Mouse (Mus musculus): ENCODE data around the gene Dimt1.
"Not testable (repeated sequence)": the region's sequence is repeated elsewhere in the genome, so short reads cannot be mapped to it uniquely, and the experiment has no call there.

The Dimt1 gene

DNA sequence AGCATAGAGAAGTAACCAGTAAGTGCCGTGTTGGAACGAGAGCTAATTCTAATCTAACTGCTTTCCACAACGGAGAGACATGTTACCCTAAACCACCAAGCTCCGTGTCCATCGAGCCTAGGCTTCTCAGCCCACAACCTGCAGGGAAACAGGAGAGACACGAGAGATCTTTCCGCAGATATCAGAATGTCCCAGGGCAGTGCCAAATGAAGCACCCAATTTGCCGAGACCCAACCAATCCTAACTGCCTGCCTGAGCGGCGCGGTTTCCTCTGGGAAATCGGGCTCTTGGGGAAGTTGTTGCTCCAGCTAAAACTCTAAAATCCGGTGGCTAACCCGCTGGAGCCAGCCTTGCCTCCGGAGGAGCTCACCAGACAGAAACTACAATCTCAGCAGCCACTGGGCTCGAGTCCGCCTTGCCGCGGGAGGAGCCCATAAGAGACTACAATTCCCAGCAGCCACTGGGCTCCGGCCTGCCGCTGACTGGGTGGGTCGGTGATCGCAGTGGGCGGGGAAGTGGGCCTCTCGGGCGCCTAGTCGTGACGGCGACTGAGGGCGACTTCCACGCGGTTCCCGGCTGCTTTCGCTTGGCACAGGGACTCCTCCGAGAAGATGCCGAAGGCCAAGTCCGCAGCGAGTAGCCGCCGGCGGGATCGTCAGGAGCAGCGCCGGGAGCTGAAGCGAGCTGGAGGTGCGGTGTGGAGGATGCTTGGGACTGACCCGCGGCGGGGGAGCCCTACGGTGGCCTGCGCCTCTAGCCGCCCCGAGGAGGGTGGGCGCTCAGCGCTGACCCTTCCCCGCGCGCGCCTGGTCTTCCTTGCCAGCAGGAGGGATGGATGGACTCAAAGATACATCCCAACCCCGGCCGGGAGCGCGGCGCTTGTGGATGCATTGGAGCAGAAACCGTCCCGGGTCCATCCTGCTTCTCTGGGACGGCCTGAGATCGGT lies at the start of gene Dimt1:
Dimt1 (plus strand) TSS at position 534 of the 947 bp plus-strand sequence.
- DNase-seq = peak; percentile 94

DNA sequence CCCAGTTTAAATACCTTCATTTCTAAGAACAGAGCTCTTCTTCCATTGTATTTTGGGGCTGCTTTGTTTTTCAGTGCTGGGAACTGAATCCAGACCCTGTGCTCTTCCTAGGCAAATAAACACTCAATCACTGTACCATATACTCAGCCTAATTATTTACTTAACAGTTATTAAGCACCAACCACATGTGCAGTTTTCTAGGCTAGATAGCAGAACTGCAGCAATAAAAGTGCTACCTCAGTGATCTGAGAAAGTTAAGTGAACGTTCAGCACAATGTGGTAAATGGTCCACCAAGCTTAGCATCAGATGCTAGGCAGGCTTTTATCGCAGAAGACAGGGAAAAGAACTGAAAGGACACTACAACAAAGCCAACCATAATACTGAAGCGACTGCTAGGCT lies 42.3 kb upstream of the Dimt1 start:
- no peak for DNase-seq

DNA sequence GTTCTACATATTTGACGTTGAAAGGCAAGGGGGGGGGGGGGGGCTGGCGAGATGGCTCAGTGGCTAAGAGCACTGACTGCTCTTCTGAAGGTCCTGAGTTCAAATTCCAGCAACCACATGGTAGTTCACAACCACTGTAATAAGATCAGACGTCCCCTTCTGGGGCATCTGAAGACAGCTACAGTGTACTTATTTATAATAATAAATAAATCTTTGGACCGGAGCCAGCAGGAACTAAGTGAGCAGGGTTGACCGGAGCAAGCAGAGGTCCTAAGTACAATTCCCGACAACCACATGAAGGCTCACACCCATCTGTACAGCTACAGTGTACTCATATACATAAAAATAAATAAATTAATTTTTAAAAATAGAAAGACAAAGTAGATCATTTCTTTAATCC lies 41.8 kb upstream of the Dimt1 start:
- not testable (repeated sequence) for DNase-seq

DNA sequence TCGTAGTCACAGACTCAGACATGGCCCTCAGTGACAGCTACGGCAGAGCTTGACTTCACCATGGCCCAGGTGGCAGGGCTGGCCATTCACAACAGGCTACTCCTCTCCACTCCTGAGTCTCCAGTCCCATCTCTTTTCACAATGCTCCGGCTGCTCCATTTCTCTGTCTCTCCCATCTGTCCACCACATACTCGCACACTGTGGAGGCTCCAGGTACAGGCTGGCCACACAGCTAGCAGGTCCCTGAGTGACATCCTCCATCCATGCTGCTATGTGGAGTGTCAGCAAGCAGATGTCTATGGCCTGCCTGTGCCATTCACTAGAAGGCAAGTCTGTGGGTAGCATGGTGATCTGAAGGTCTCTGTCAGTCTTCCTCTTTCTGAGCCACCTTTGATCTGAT lies 39.7 kb upstream of the Dimt1 start:
- peak; percentile 55 for DNase-seq

DNA sequence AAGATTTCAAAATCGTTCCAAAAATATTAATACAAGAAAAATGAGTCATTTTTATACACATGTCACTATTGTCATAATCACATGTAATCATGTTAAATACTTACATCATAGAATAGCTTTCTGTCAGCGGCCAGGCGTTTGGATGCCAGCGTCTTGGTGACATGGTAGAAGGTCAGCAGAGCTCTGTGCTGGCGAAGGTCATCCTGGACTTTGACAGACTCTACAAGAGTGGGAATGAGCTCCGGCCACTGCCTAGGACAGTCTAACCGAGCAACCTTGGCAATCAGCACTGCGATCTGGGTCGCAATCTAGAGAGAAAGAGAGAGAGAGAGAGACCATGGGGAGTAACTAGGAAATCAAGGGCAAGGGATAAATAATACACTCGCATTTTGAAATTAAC lies 36.8 kb upstream of the Dimt1 start:
- DNase-seq = no peak

DNA sequence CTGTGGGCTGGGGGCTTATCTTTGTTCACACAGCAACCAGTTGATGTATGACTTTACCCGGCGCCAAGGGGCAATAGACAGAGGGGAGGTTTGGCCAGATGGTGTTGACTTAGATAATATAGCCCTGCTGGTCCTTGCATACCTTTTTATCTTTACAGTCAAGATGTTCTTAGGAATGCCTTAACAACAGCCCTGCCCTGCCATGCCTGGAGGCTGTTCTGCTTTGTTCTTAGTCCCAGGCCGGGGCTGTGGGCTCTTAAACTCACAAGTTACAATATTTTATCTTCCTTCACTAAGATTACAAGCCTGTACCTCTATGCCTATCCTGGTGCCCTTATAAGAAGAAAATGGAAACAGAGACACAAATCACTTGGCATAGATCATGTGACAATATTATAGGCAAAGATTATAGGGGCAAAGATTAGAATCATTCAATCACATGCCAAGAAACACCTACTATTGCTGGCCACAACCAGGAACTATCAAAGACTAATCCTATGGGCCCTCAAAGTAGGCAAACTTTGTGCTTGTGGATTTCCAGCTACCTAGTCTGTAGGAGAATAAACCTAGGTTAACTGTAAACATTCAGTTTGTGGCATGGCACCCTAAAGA lies 33.7 kb upstream of the Dimt1 start:
- no peak for DNase-seq

DNA sequence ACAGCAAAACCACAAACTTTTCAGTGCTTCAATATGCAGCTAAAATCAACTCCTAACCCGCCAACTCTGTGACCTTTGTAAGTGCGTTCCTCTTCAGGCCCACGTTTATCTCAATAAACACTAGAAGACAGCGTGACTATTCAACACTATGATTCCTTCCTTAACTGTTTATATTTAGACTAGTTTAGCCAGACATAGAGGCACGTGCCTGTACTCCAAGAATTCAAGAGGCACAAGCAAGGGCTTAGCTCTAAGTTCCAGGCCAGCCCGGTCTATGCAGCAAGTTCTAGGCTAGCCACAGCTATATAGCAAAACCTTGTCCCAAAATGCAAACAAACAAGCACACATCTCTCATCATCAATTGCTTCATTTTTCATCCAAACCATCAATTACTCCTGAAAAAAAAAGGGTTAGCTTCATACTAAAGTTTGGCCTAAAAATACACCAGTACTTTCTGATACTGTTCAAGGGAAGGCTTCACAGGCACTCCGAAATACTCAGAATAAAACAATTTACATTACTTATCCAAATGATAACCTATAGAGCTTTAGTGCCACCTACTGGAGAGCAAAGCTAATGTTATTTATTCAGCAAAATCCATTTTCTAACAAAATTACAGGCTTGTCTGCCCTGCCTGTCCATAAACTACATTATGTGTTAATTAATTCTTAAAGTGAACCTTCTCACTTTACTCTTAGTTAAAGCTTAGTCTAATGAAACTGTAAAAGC lies 28.4 kb upstream of the Dimt1 start:
- no peak for DNase-seq

DNA sequence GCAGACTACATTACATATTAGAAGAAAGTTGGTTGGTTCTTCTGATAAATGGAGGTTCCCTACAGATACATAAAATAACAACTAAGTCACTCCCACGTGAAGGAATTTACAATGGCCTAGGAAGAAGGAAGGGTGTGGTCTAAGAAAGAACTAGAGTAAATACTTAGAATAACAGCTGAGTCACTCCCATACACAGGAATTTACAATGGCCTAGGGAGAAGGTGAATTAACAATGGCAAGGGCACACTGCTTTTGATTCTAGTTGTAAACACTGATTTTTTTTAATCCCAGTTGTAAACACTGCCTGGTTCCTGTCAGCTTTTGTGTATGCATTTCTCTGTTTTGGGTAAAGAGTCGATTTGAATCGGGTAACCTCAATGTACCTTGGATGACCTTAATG lies 21.0 kb upstream of the Dimt1 start:
- DNase-seq = not testable (repeated sequence)

DNA sequence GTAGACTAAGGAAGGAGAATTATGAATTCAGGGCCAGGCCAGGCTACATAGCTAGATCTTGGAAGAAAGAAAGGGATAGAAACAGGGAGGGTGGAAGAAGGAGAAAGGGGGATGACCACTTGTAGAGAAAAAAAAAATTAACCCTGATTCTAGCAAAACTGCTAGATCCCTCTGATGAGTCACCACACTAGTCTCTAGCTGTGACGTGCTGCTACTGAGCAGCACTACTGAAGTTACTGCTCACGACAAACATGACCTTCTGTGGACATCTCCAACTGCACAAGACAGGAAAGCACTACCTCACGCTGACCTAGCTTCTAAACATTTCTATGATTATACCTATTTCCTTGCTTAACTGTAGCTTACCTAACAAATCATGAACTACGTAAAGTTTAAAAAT lies 18.6 kb upstream of the Dimt1 start:
- DNase-seq = no peak

DNA sequence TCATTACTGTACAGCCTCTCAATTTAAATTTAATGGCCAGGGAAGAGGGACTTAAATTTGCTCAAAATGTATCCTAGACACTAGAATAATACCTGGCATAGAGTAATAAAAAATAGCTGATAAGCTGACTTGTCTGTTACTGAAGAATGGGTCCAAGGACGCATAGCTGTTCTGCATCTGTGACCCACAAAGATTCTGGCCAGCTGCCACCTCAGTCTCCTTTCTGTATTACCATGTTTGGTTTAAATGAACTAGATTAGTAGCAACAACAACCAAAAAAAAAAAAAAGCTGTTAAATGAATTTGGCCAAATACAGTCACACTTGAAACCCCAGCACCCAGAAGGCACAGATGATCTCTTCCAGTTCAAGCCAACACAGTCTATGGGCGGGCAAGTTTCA lies 17.7 kb upstream of the Dimt1 start:
- DNase-seq = no peak

DNA sequence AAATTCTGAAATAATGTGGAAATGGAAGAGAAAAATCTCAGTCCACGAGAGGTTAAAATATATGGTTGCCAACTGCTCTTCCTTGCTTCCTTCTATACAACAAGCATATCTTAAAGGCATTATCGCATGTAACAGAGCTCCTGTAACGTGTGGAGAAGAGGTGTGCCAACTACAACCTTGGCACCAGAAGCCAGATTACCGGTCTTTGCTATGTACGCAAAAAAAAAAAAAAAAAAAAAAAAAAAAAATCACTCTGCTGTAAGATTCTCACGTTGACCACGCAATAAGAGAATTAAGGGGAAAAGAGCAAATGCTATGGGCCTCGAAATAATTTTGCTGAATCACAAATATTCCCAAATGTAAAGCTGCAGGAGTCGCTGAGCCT lies 11.1 kb upstream of the Dimt1 start:
- DNase-seq = no peak

DNA sequence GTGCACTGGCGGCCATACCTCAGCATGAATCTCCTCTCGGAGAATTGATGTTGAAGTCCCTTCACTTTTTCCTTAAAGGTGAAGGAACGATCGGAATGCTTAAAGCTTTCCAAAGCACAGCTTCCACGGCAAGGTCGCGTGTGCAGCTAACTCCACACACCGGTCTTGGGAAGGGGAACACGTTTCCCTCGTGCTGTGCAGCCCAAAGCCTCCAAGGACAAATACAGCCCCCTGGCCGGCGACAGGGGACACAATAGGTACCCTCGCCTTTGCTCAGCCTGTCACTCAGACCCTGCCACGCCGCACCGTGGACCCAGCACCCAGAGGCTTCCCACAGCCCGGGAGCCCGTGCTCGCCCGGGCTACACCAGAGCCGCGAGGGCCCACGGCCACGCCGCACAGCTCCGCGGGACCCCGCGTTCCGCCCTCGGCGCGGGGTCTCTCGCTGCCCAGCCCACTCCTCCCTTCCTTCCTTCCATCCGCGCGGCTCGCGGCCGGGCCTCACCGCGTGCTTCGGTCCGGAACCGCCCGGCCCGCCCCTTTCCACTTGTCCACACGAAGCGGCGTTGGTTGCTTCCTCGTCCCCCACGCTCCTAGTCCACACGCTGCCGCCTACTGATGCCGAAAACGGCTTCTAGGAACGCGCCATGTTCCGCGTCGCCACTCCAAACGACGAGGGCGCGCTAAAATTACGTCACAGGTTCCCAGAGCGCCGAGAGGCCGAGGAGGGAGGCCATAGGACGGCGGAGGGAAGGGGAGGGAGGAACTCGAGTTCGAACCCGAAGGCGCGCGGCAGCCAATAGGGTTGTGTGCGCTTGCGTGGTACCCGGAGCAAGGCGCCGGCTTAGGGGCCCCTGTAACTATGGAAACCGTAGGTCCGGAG lies 10.4 kb upstream of the Dimt1 start, which contains the start of gene Ipo11:
Ipo11 (minus strand) TSS at position 703 of the 882 bp plus-strand sequence.
- peak; percentile 89 for DNase-seq

DNA sequence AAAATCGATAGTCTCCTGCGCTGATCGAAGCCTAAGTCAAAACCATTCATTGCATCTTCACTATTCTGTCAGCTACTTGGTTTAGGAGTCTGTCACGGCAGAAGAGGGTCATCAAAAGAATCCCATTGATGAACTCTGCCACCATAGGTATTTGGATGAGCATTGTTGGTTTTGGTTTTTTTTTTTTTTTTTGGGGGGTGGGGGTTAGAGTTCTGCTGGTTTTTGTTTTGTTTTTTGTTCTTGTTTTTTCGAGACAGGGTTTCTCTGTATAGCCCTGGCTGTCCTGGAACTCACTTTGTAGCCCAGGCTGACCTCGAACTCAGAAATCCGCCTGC lies 9.8 kb upstream of the Dimt1 start:
- DNase-seq = no peak

DNA sequence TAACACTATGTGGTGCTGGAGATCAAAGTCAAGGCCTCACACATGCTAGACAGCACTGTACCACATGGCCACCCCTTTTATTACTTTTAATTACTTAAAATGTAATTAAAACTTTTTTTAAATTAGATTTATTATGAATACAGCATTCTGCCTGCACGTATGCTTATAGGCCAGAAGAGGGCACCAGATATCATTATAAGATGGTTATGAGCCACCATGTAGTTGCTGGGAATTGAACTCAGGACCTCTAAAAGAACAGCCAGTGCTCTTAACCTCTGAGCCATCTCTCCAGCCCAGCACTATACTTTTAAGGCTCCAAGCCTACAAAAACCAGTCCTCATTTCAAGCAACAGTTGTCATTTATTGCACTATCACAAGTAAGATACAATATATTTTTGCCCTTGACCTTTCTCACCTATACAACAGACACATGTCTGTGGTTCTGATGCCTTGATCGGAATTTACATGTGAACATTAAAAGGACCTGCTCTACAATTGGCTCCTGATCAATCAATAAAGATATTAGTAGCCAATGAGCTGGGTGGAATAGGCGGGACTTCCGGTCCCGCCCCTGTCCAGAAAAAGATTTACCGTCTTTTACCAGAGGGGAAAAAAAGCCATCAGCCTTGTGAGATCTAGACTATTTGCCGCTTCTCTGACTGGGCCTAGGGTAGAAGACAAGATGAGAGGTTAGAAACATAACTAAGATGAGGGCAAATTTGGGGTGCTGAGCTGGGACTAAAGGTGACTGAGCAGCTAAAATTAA lies 5.5 kb upstream of the Dimt1 start:
- DNase-seq = no peak

DNA sequence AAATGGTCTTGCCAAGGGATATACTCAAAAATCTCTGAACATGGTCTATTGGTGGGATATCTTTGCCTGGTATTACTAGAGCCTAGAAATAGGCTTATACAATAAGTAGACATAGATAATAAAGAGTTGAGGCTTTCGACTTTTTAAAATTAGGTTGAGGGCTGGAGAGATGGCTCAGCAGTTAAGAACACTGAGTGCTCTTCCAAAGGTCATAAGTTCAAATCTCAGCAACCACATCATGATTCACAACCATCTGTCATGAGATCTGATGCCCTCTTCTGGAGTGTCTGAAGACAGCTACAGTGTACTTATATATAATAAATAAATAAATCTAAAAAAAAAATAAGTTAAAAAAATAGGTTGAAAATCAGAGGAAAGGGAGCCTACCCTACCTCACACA lies 4.2 kb upstream of the Dimt1 start:
- no peak for DNase-seq

DNA sequence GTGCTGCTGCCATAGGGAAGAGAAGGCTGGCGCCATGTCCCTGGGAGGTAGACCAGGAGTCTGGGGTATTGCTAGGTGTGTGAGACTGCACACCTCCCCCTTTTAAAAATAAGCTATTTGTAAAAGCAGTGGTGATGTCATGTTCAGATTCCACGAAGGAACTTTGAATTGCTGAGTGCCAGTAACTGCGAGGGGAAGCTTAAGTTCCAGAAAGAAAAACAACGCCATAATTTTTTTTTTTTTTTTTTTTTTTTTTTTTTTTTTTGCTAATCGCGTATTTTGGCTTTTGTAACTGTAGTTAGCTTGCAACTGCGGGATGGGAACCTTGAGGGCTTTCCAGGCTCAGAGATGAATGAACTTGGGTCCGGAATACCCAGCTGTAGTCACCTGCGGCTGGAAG lies 1.4 kb upstream of the Dimt1 start:
- peak; percentile 22 for DNase-seq

DNA sequence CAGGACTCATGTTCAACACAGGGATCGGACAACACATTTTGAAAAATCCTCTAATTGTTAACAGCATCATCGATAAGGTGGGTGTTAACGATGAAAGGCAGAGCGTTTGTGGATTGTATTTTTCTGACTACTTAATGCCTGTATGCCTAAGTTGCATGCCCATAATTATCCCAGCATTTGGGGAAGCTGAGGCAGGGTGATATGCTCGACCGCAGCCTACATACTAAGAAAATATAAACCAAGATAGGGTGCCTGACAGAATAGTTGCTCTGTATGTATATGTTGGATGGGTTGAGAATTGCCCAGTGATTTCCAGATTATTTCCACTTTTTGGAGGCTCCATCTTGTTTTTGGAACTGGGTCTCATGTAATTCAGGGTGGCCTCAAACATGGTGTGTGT lies 656 bp downstream of the Dimt1 start:
- no peak for DNase-seq

DNA sequence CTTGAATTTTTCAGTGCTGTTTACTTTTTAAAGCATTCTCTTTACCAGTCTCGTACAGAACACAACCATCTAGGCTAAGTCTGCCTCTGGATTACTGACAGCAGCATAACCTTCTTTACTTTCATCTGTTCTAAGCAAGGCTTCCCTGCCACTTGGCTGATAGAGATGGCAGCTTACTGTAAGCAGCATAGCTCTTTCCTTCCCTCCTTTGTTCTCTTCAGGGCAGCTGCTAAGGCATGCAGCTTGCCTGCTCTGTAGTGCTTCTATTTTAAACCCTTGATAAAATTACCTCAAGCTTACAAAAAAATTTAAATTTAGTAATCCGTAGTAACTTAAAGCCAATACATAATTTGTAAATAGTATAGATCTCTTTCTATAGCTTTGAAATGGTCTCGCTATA lies 8.0 kb downstream of the Dimt1 start:
- DNase-seq = no peak

DNA sequence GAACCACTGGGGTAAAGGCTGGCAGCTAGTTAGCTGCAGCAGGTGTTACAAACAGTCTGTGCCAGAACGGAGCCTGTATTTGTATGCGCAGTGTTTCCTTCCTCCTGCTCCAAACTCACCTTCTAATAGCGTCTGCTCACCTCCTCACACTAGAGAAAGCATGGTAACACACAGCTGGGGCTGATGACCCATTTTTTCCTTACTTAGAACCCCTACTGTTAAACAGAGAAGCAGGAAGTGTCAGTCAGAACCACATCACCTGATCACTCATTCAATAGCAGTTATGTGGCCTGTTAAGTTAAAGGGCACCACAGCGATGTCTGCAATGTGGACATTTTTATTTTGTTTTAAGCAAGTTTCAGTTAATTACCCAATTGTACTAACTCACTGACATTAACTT lies 10.6 kb downstream of the Dimt1 start:
- no peak for DNase-seq

DNA sequence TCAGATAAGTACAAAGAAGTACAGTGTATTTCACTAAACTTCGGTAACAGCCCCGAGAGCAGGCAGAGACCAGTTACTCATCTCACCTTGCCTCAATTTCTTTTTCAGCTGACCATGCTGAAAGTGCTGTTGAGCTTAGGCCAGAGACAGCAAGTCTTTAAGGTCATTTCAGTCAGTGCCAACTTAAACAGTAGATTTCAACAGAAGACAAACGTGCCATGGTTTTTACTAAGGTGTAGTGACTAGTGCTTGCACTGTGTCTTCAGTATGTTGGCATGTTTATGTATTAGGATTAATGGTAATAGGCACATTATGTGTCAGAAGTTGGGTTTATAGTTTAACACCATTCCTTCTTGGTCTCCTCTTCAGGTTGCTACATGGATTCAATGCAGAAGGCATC lies 11.4 kb downstream of the Dimt1 start:
- DNase-seq = no peak

DNA sequence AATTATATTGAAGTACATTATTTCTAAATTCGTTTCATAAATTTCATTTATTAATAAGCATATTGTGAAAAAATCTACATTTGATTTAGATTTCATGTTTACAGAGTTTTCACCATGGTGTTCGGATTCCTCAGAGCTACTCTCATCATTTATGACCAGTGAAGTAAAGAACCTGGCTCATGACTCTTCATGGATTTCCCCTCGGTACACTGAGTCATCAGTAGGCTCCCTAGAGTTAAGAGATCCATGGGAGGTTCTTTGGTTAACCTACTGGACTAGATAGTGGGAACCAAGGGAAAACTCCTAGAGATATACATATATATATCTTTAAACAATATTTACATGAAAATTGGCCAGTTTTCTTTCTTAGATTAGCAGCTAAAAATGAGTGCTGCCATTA lies 13.6 kb downstream of the Dimt1 start:
- DNase-seq = no peak

DNA sequence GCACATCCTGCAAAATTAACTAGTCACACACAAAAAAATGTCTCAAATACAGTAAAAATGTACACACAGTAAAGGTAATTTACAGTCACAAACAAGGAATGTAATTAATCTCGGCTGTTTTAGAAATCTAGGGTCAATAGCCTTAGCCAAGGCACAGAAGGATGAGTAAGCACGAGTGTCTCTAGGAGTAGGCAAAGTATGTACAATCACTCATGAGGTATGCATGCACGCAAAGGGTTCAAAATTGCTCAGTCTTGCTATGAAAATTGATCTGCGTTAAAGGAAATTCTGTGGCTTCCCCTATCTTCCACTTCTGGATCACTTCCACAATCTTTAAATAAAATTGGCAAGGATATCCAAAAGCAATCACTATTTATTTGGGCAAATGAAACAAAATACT lies 14.6 kb downstream of the Dimt1 start:
- DNase-seq = no peak

Measured in cerebellum, adult 11-12 months (tissue).